Mouse (Mus musculus) hindbrain, embryonic 10.5 days (tissue): ENCODE data around the gene Hoxb5. TPM values are rescaled to one million over a fixed set of nuclear protein-coding genes. Genes with fewer than 3 reads are reported as not detected.

Experiments used
- DNase-seq: peaks from one replicate; pipeline ENCODE4 v3.0.0-alpha.2; 2017; ENCODE audit warnings: low spot score
- H3K27ac ChIP-seq: fragments of 300-500 bp; sonication (generic); 2 replicates; pipeline ENCODE4 v1.5.1; 2016; ENCODE audit warnings: mild to moderate bottlenecking, moderate library complexity
- H3K27me3 ChIP-seq: fragments of 300-500 bp; sonication (generic); 2 replicates; pipeline ENCODE4 v1.6.1; 2016; ENCODE audit warnings: mild to moderate bottlenecking; ENCODE audit not compliant: poor library complexity, insufficient read depth, severe bottlenecking
- H3K36me3 ChIP-seq: fragments of 300-500 bp; sonication (generic); 2 replicates; pipeline ENCODE4 v1.6.1; 2016; ENCODE audit warnings: mild to moderate bottlenecking, moderate library complexity
- H3K4me1 ChIP-seq: fragments of 300-500 bp; sonication (generic); replicated peaks from 2 replicates; pipeline ENCODE4 v1.6.1; 2016; ENCODE audit warnings: mild to moderate bottlenecking
- H3K4me3 ChIP-seq: fragments of 300-500 bp; sonication (generic); 2 replicates; pipeline ENCODE4 v1.5.1; 2016; ENCODE audit warnings: mild to moderate bottlenecking, moderate library complexity
- H3K9me3 ChIP-seq: fragments of 300-500 bp; sonication (generic); 2 replicates; pipeline ENCODE4 v1.6.1; 2016; ENCODE audit warnings: mild to moderate bottlenecking, moderate library complexity
- WGBS: fragments of 180-500 bp; shearing (Covaris S2); methylation state at CpG from one replicate; pipeline ENCODE4 v1.1.7; 2016; 5-methylcytosine and 5-hydroxymethylcytosine counted together
- polyA plus RNA-seq: library from polyadenylated mRNA; unstranded; fragments of >200 nt; fragmentation: Nextera tagmentation; extraction: Ambion mirVana; gene quantifications from 2 replicates; pipeline ENCODE4 v1.2.1, GENCODE M21; 2016

Gene Hoxb5
- polyA plus RNA-seq, 1 experiment from 2014 or later = 6.3 TPM

GRCm38 (mm10) chr11:96347717-96348116 lies 44.6 kb downstream of the Hoxb5 start:
- Histone ChIP-seq H3K27me3 (peaks cover 100% of the 10 kb centered on the region), H3K4me1 (peaks cover 33% of the 10 kb centered on the region), H3K9me3 (no peaks in the 10 kb centered on the region), H3K27ac (peak overlapping the region; percentile 89), H3K4me3 (peak overlapping the region; percentile 69), H3K36me3 (peaks cover 5% of the 10 kb centered on the region; the same call in 1 of the 2 replicates)
- 10% methylated on average over 4 of the region's 4 CpGs for WGBS
- DNase-seq = no peak

GRCm38 (mm10) chr11:96348141-96348928 lies 45.2 kb downstream of the Hoxb5 start:
- H3K4me3 ChIP-seq = peak overlapping the region; percentile 69
- 5% methylated on average over 21 of the region's 21 CpGs for WGBS
- H3K27me3 ChIP-seq = peaks cover 100% of the 10 kb centered on the region
- H3K9me3 ChIP-seq = no peaks in the 10 kb centered on the region
- DNase-seq = peak; percentile 57
- H3K36me3 ChIP-seq = peaks cover 10% of the 10 kb centered on the region
- H3K27ac ChIP-seq = peak overlapping the region; percentile 89
- peaks cover 36% of the 10 kb centered on the region for H3K4me1 ChIP-seq

GRCm38 (mm10) chr11:96348988-96349387 lies 45.9 kb downstream of the Hoxb5 start:
- Histone ChIP-seq H3K36me3 (peaks cover 12% of the 10 kb centered on the region), H3K27me3 (peaks cover 100% of the 10 kb centered on the region), H3K27ac (peak overlapping the region; percentile 89), H3K9me3 (no peaks in the 10 kb centered on the region), H3K4me3 (peak overlapping the region; percentile 69), H3K4me1 (peaks cover 36% of the 10 kb centered on the region)
- 17% methylated on average over 3 of the region's 3 CpGs for WGBS
- DNase-seq = no peak

GRCm38 (mm10) chr11:96349491-96350340 lies 46.6 kb downstream of the Hoxb5 start:
- Histone ChIP-seq H3K9me3 (no peaks in the 10 kb centered on the region), H3K4me3 (peak overlapping the region; percentile 69), H3K4me1 (peaks cover 36% of the 10 kb centered on the region), H3K27me3 (peaks cover 100% of the 10 kb centered on the region), H3K36me3 (peaks cover 16% of the 10 kb centered on the region), H3K27ac (peak overlapping the region; percentile 89)
- DNase-seq = peak; percentile 72
- WGBS = 2% methylated on average over 14 of the region's 14 CpGs

GRCm38 (mm10) chr11:96350341-96350624 lies 47.1 kb downstream of the Hoxb5 start, which contains the start of gene Hoxb2:
TSS of gene Hoxb2 (plus strand) at chr11:96350525.
- H3K36me3 ChIP-seq = peaks cover 16% of the 10 kb centered on the region
- peaks cover 100% of the 10 kb centered on the region for H3K27me3 ChIP-seq
- peak within 1 kb of the TSS; percentile 69 for H3K4me3 ChIP-seq
- H3K9me3 ChIP-seq = no peaks in the 10 kb centered on the region
- no peak for DNase-seq
- WGBS = 4% methylated on average over 2 of the region's 2 CpGs
- H3K4me1 ChIP-seq = peaks cover 36% of the 10 kb centered on the region
- peak within 1 kb of the TSS; percentile 95 for H3K27ac ChIP-seq

GRCm38 (mm10) chr11:96350791-96351190 lies 47.7 kb downstream of the Hoxb5 start:
- peaks cover 100% of the 10 kb centered on the region for H3K27me3 ChIP-seq
- peaks cover 15% of the 10 kb centered on the region for H3K36me3 ChIP-seq
- DNase-seq = peak; percentile 29
- 7% methylated on average over 2 of the region's 2 CpGs for WGBS
- no peaks in the 10 kb centered on the region for H3K9me3 ChIP-seq
- peak overlapping the region; percentile 69 for H3K4me3 ChIP-seq
- H3K27ac ChIP-seq = peak overlapping the region; percentile 95
- peaks cover 31% of the 10 kb centered on the region for H3K4me1 ChIP-seq

GRCm38 (mm10) chr11:96351312-96351711 lies 48.2 kb downstream of the Hoxb5 start:
- Histone ChIP-seq H3K4me1 (peaks cover 26% of the 10 kb centered on the region), H3K27me3 (peaks cover 100% of the 10 kb centered on the region), H3K9me3 (no peaks in the 10 kb centered on the region), H3K36me3 (peaks cover 11% of the 10 kb centered on the region), H3K27ac (peak overlapping the region; percentile 95), H3K4me3 (peak overlapping the region; percentile 69)
- peak; percentile 70 for DNase-seq
- 2% methylated on average over 11 of the region's 11 CpGs for WGBS

- H3K27ac ChIP-seq = peak overlapping the region; percentile 95
- peaks cover 11% of the 10 kb centered on the region for H3K36me3 ChIP-seq
- no peaks in the 10 kb centered on the region for H3K9me3 ChIP-seq
- H3K4me3 ChIP-seq = peak overlapping the region; percentile 69
- peaks cover 23% of the 10 kb centered on the region; the same call in 1 of the 2 replicates for H3K4me1 ChIP-seq
- whole genome bisulfite sequencing = under 1% methylated on average over 22 of the region's 22 CpGs
- H3K27me3 ChIP-seq = peaks cover 100% of the 10 kb centered on the region
- peak; percentile 67 for DNase-seq
Observed at GRCm38 (mm10) chr11:96351831-96352230, 48.7 kb downstream of the Hoxb5 start.

GRCm38 (mm10) chr11:96352691-96353521 lies 49.8 kb downstream of the Hoxb5 start:
- peaks cover 11% of the 10 kb centered on the region for H3K36me3 ChIP-seq
- peak overlapping the region; percentile 69 for H3K4me3 ChIP-seq
- peak; percentile 73 for DNase-seq
- peak overlapping the region; percentile 95 for H3K27ac ChIP-seq
- WGBS = under 1% methylated on average over 75 of the region's 75 CpGs
- peaks cover 23% of the 10 kb centered on the region; the same call in 1 of the 2 replicates for H3K4me1 ChIP-seq
- H3K27me3 ChIP-seq = peaks cover 100% of the 10 kb centered on the region
- H3K9me3 ChIP-seq = no peaks in the 10 kb centered on the region

GRCm38 (mm10) chr11:96353522-96353841 lies 50.3 kb downstream of the Hoxb5 start:
- Histone ChIP-seq H3K4me3 (peak overlapping the region; percentile 69), H3K9me3 (no peaks in the 10 kb centered on the region), H3K27ac (peak overlapping the region; percentile 95), H3K4me1 (peaks cover 23% of the 10 kb centered on the region; the same call in 1 of the 2 replicates), H3K27me3 (peaks cover 100% of the 10 kb centered on the region), H3K36me3 (peaks cover 11% of the 10 kb centered on the region)
- under 1% methylated on average over 14 of the region's 14 CpGs for WGBS
- no peak for DNase-seq

- WGBS = 4% methylated on average over 8 of the region's 8 CpGs
- Histone ChIP-seq H3K27ac (peak overlapping the region; percentile 95), H3K36me3 (peaks cover 11% of the 10 kb centered on the region), H3K4me1 (peaks cover 23% of the 10 kb centered on the region; the same call in 1 of the 2 replicates), H3K4me3 (peak overlapping the region; percentile 69), H3K27me3 (peaks cover 99% of the 10 kb centered on the region), H3K9me3 (no peaks in the 10 kb centered on the region)
- no peak for DNase-seq
Observed at GRCm38 (mm10) chr11:96353939-96354338, 50.8 kb downstream of the Hoxb5 start.

GRCm38 (mm10) chr11:96354376-96354775 lies 51.2 kb downstream of the Hoxb5 start:
- Histone ChIP-seq H3K27me3 (peaks cover 99% of the 10 kb centered on the region), H3K4me1 (peaks cover 23% of the 10 kb centered on the region; the same call in 1 of the 2 replicates), H3K27ac (peak overlapping the region; percentile 95), H3K36me3 (peaks cover 11% of the 10 kb centered on the region), H3K4me3 (peak overlapping the region; percentile 69), H3K9me3 (no peaks in the 10 kb centered on the region)
- under 1% methylated on average over 25 of the region's 25 CpGs for WGBS
- peak; percentile 79 for DNase-seq
